Mouse (Mus musculus) hindlimb bud, embryonic 11.5 days (tissue): ENCODE results near the gene Apbb2.

Source experiments
- DNase-seq: peaks from one replicate; pipeline ENCODE4 v3.0.0-alpha.2; 2012; ENCODE audit warnings: low read depth, low spot score; ENCODE audit errors: extremely low spot score

The Apbb2 gene

DNA sequence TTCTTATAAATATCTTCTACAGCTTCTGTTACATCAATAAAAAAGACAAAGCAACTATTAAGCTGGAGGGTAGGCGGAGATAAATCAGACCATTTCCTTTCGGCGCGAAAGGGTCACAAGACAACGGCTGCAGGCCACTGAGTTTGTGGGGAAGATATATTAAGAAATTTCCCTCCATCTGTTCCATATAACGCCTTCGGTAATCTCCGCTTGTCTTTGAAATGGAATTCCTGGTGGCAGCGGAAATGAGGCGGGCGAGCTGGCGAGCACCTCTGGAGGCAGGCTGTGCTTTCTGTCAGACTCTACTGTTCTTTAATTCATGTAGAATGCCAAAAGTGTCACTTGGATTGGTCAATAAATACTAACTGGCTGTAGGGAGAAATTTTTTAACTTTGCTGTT lies 267.5 kb downstream of the Apbb2 start:
- no peak for DNase-seq

DNA sequence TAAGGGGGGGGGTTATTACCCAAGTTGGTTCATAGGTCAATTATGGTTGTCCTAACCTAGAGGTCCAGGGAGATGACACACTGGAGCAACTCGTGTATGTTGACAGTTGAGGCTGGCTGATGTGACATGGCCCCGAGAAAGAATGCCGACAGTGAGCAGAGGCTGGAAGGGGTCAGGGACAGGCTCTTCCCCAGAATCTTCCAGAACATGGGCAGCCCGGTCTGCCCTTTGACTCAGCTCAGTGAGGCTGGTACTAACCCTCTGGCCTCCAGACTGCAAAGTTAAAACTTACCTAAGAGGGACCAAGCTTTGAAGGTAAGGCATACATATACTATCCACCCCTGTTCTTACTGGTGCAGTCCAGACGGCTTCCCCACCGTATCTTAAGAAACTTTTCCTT lies 268.0 kb downstream of the Apbb2 start:
- DNase-seq, result no peak

DNA sequence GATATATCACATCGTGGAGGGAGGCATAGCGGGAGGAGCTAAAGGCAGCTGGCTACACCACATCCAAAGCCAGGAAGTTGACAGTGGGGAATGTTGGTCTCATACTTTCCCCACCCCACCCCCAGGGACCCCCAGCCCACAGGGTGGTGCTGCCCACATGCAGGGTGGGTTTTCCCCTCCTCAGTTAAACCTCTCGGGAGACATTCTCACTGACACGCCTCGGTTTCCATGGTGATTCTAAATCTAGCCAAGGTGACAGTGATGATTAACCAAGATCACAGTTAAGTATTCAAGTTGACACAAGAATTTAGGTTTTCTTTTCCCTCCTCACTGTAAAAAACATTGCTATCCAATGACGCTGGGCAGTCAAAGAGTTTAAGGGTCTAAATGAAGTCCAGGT lies 270.2 kb downstream of the Apbb2 start:
- DNase-seq, result no peak

DNA sequence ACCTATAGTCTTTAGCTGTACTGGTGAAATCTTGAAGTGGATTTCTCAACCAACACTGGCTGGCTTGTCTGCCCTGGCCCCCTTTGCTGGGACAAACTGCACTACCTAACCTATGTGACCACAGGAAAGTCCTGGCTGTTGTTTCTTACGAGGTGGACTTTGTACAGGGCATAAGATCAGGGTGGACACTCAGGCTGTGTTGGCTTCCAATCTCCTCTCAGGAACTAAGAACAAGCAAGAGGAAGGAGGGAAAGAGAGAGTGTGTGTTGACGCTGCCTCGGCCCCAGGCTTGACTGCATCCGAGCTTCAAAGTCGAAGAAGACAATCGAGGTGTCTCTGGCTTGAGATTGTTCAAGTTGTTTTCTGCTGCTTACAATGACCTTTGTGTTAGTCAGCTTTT lies 271.8 kb downstream of the Apbb2 start:
- DNase-seq, result no peak

DNA sequence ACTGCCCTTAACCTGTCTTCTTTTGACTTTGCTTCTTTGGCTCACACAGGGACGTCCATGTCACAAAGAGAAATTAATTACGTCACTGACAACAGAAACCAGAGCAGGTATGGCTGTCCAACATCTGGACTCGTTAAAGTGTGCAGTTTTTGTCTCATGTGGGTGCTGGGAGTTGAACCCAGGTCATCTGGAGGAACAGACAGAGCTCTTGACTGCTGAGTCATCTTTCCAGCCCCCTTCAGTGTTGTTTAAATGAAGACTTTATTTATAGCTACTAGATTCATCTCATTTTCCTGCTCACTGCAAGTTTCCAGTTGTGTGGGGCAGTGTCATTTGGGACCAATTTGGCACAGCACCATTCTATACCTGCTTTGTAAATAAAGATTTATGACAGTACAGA lies 273.4 kb downstream of the Apbb2 start:
- DNase-seq, result no peak

DNA sequence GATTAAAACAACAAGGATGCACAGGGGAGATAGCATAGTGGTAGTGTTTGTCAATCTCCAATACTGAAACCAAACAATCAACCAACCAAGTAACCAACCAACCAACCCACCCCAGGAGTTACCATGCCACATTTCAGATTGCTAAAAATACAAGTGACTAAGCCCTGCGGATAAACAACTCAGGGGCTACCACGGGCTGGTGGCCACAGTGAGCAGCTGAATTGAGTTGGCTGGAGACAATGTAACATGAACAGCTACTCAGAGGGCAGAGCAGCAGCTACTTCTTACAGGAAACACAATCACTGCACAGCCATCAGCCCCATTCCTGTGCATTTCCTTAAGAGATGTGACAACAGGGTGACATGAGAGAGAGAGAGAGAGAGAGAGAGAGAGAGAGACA lies 274.4 kb downstream of the Apbb2 start:
- DNase-seq, result no peak

DNA sequence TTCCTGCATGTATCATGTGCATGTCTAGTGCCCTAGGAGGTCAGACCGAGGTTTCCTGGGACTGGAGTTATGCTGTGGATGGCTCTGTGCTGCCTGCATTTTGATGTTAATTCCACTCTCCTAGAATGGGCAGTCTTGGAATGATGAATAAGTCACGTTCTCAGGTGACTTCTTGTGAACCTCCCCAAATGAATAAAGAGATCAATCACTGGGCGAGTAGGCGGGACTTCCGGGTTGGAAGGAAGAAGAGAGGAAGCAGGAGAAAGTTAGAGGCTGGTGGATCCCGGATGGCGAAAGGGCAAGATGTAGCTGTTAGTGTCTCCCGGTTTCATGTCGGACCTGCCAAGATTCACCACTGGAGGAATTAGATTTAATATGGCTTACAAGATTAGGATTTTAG lies 276.3 kb downstream of the Apbb2 start:
- DNase-seq, result no peak

DNA sequence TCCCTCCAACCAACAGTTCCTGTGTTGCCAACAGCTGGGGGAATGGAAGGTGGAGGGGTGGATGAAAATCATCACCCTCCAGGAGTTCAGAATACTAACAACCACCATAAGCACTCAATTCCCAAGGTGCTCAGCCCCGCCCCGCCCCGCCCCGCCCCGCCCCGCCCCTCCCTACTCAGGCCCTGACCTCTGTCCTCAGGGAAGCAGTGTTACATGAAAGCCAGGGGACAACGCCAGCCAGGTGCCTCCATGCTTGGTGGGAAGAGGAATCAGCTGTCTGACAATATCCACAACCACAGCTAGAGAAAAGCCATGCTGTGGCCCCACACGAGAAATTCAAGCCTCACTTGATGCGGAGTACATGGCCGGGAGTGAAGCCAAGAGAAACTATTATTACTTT lies 276.7 kb downstream of the Apbb2 start:
- no peak for DNase-seq

DNA sequence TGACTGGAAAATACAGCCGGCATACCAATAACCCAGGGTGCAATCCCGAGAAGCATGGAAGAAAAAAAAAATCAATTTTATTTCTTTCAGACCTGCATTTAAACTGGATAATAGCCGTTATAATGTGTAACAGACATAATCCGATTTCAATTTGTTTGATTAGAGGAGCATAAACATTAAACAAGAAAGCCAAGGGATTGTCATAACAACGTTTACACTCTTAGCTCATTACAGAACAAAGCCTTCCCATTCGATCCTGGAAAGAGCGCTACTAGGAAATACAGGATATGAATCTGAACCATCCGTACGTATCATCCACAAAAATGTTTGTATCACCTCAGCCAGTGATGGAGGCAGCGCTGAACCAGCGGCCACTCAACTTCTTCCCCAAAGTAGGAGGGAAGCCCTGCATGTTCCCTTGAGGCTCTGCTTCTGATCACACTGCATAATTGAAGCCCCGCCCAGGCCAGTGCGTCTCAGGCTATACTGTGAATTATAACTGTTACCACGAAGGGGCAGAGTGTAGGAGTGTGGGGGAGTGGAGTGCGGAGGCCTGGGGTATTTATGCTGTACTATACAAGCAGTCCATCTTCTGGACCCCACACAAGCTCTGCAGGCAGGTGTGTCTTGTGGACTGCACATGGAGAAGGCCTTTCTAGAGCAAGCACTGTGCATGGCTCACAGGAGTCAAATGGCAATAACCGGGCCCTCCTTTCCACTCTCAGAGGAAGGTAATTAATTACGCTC lies 278.1 kb downstream of the Apbb2 start:
- no peak for DNase-seq

DNA sequence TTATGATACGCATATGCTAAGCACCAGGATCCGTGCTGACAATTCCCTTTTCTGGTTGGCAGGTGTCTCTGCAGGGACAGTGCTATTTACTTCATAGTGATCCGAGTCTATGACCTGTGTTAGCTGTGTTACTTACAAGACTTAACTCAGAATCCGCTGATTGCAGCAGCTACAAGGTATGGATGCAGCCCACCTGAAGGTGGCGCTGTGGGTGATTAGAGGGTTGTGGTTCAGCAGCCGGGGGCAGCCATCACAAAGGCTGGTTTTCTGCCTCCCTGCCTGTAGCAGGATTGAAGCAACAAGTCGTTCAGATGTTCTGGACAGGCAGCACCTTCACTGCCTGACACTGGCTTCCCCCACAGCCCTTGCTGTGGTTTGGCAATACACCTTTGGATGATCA lies 280.0 kb downstream of the Apbb2 start:
- no peak for DNase-seq

DNA sequence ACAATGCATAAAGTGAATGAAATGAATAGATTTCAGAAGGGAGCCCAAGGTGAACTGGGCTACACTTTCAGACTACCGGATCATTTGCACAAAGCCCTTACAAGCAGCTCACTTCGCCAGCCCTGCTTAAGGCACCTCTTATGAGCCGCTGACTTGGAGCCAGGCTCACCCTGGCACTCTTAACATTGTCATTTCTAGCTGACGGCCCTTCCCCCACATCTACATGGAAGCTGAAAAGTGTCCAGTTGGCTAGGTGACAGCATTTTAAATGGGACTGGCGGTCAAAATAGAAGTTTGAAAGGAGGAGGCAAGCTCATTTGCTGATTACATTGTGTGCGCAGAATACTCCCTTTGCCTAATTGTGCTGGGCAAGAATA lies 280.6 kb downstream of the Apbb2 start:
- no peak for DNase-seq

DNA sequence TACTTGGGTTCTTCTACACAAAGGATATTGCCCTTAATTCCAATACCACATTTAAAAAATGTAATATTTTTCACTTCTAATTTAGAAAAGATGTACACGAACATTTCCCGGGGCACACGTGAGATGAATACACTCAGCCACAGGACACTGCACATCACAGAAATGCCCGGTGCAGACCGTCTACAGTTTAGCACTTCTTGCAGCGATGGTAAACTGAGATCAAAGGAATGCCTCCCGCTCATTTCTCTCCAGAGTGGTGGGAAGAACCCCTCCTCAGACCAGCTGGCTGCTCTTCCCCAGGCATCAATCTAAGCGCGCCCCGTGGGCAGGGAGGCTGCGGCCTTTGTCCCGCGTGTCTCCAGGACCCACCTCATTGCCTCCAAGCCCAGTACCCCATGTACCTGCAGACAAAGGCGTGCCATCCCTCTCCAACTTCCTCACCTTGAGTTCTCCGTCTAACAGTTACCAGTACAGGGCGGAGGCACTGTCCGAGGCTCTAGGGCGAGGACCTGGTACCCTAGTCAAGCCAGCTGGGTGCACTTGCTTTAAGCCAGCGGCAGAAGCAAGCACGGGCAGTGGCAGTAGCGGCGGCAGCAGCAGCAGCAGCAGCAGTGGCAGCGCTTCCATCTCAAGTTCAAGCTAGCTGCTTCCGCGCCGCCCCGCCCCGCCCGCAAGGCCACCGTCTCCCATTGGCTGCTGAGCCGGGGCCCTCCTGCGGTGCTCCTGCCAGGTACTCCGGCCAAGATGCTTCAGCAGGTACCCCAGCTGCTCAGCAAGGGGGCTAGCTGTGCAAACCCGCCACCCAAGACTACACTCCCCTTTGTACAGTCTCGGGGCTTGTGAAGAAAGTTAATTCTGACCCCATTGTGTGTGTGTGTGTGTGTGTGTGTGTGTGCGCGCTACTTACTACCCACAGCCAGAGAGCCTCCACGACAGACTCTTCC lies 281.3 kb downstream of the Apbb2 start:
- DNase-seq, result no peak

DNA sequence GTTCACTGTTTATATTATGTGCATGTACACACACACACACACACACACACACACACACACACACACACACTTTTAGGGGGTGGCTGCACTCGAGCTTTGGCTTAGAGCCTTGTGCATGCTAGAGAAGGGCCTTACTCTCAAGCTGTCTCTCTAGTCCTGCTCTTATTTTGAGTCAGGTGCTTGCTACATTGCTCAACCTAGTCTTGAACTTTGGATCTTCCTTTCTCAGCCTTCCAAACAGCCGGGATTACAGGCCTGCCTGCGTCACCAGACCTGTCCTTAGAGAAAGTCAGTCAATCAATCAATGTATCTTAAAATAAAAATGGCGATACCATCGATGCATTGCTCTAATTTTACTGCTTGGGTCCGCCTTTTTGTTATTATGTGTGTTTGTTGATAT lies 287.8 kb downstream of the Apbb2 start:
- no peak for DNase-seq

DNA sequence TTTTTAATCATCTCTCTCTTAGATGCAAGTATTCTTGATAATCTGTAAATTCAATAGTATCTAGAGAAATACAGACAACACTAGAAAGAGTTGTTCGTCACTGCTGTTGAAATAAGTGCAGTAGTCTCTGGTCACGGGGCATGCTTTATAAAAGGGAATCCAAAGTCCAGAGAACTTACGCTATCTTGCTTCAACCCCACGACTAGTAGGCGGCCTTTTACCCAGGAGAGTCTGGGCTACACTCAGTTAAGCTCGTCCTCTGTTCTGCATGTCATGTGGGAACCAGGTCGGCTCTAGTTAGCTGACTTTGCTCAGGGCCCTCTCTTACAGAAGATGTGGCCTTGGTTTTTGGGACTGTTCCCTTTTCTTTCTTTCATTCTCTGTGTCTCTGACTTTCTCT lies 289.8 kb downstream of the Apbb2 start:
- DNase-seq, result no peak

DNA sequence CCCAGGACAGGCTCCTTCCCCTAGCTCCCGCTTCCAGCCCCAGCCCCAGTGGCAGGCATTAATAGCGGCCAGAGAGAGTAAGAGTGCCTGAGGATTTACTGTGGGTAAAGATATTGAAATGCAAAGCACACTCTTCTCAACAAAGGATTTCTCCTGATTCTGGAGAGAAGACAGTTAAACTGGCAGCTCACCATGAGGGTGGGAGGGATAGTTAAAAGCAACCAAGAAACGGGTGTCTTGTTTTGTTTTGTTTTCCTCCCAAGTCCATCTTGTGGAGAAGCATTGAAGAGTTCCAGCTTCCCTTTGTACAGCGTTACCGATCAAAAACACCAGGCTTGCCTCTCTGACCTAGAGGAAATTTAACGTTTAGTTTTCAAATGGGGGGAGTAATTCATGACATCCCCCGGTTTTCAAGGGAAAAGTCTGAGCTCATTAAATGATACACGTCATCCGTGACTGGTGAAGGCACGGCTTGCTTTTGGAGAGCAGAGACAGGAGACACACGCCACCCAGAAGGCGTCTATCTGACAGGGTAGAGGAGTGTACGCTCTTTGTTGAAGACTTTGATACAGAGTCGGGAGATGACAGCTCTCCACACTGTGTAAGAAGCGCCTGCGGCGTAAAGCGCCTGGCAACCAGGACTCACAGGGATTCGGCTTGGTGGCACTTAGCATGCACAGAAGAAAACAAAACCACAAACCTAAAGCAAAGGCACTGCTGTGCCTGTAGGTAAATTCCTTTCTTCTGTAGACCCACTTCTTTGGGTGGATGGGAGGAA lies 290.4 kb downstream of the Apbb2 start:
- DNase-seq, result no peak

DNA sequence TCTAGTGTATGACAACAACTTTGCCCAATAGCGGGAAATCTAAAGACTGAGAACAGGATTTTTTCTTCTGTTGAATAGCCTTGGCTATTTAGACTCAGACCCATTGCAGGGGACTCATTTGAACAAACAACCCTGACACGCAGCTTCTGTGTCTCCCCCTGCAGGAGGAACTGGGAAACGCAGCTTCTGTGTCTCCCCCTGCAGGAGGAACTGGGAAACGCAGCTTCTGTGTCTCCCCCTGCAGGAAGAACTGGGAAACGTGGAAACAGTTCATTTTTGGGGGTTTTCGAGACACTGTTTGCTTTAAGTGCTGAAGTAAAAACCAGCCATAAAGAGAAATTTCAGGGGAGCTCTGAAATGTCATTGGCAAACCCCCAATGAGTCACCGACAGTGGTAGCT lies 292.2 kb downstream of the Apbb2 start:
- DNase-seq, result no peak

DNA sequence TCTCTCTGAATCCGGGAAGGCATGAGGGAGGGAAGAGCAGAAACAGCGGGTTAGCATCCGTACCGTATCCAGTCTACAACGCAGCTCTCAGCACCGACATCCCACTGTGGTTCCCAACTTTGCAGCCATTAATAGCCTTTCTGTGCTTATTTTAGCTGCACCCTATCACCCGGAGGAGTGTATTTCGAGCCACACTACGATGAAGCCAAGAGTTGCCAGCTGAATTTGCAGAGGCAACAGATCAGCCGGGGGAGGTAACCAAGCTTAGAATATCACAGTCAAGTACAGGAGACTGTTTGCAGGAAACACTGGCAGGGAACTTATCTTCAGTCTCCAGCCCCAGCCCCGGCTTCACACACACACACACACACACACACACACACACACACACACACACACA lies 295.0 kb downstream of the Apbb2 start:
- no peak for DNase-seq

DNA sequence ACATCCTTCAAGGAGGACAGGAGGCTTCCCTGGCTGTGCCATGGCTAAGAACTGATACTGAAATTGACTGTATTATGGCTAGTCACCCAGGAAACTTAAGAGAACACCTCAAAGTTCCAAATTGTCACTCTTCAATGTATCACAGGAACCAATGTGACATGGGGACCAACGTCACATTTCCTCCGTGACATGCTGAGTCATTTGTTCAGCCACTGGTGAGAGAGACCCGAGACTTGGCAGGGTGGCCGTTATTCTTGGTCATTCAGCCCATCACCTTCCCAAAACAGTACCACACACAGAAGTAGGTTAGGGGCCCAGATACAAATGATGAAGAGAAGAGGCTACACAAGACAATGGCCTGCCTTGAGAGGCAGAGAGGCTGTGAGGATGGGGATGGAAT lies 295.5 kb downstream of the Apbb2 start:
- DNase-seq, result no peak

DNA sequence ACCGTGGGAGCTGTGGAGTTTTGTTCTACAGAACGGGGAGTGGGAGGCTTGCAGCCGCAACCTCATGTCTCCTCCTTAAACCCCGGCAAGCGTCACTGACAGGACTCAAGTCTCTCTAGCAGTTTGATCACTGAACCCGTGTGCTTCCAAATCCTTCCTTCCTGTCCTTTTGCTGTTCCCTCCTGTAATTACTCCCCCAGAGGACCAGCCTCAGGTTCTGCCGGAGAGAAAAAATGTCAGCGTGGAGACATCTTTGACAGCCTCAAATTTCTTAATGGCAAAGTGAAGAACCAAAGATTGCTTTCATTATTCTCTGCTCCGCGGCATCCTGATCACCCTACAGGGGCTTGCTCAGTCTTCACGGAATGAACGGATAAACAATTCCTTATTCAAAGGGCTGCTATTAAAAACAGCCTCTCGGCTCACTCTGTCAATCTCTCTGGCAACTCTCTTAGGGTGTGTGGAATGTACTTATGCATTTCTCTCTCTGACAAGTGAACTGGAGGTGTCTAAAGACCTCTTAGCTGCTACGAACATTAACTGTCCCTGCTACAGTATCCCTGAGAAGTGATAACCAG lies 298.7 kb downstream of the Apbb2 start:
- DNase-seq, result no peak

DNA sequence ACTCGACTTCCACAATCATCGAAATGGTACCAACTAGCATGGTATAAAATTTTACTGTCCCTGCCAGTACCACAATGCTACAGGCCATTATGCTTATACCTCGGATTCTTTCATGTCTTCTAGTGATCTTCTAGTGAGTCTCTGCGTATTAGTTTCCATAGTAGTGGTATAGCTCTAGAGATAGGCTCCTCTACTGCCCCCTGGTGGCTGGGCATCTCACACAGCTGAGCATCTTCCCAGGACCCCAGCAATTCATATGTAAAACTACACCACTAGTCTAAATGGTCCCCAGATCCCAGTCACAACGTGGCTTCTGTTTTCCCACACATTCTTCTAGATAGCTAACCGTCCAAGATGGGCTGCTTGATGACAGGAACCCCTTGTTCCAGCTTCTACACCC lies 299.2 kb downstream of the Apbb2 start:
- no peak for DNase-seq

DNA sequence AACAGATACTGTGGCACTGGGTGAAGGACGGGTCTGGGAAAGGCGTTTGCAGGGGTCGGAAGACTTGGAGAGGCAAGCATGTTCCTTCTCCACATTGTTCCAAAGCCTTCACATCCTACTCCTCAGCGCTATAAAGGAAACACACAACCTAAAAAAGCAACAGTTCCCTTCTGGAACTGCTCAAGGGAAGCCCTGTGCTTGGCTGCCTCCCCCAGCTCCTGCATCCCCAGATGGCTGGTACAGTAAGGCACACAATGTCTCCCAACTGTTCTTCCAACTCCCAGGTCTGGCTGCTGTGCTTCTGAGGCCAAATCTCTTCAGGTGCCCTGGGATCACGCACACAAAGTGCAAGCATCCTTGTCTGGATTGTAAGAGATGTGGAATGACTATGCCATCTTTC lies 302.8 kb downstream of the Apbb2 start:
- no peak for DNase-seq
